Mouse (Mus musculus): ENCODE data around the gene Klf13.

DNA sequence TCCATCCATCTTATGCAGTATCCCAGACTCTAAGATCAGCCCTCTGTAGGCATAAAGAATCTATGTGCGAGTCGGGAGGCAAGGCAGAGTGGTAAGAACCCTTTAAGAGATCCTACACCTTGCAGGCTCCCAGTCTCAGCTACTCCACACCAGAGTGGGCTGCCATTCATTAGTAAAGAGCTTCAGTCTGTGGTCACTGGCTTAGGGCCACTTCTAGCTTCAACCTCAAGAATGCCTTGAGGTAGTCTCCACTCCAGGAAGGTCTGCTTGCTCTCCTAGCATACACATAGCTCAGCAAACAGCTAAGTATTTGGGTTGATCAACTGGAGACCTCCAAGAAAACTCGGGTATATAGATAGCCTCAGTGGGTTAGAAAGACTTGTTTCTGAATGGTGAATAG, 41.1 kb downstream of the Klf13 start:
- TF ChIP-seq POLR2A (IDR thresholded peaks at IDR 0.05; ENCODE audit: borderline replicate concordance, low read depth, low read length) = no peak
- no peak for TF ChIP-seq CTCF (IDR thresholded peaks at IDR 0.05; ENCODE audit: low read depth, low read length)
